Mouse (Mus musculus) ES-E14 (cell line): ENCODE data around the gene Sec61b. TPM values are rescaled to one million over a fixed set of nuclear protein-coding genes. Genes with fewer than 3 reads are reported as not detected.

Source experiments
- DNase-seq: peaks from one replicate; pipeline ENCODE4 v3.0.0-alpha.2; 2013; ENCODE audit warnings: low read depth, low spot score
- H3K27ac ChIP-seq: 2 replicates; pipeline ENCODE4 v1.5.1; 2012; ENCODE audit warnings: low read depth, mild to moderate bottlenecking, low read length, moderate library complexity, mixed read lengths; ENCODE audit not compliant: poor library complexity, insufficient read depth, severe bottlenecking
- H3K36me3 ChIP-seq: 2 replicates; pipeline ENCODE4 v1.6.1; 2012; ENCODE audit warnings: mild to moderate bottlenecking, low read length, moderate library complexity, mixed read lengths; ENCODE audit not compliant: control insufficient read depth, poor library complexity, insufficient read depth, severe bottlenecking
- H3K4me1 ChIP-seq, 2 experiments: fragments of 150-350 bp in 1 of 2; sonication (generic) in 1 of 2; 2 replicates each; pipeline ENCODE4 v1.6.1; 2012; ENCODE audit warnings: low read length in 2 of 2, mild to moderate bottlenecking in 1 of 2, mixed read lengths in 1 of 2; ENCODE audit not compliant: control insufficient read depth in 2 of 2, insufficient read depth in 2 of 2, poor library complexity in 1 of 2
- H3K4me3 ChIP-seq, 2 experiments: fragments of 150-350 bp in 1 of 2; sonication (generic) in 1 of 2; 2 replicates each; pipeline ENCODE4 v1.5.1; 2012; ENCODE audit warnings: low read length in 2 of 2, low read depth in 1 of 2, mild to moderate bottlenecking in 1 of 2, mixed read lengths in 1 of 2; ENCODE audit not compliant: insufficient read depth in 1 of 2, poor library complexity in 1 of 2, severe bottlenecking in 1 of 2
- H3K9ac ChIP-seq: 2 replicates; pipeline ENCODE4 v1.6.1; 2012; ENCODE audit warnings: low read depth, mild to moderate bottlenecking, low read length, mixed read lengths; ENCODE audit not compliant: poor library complexity, insufficient read depth, severe bottlenecking
- H3K9me3 ChIP-seq: fragments of 150-350 bp; sonication (generic); 2 replicates; pipeline ENCODE4 v1.6.1; 2012; ENCODE audit warnings: low read depth, mild to moderate bottlenecking, low read length; ENCODE audit not compliant: control insufficient read depth, insufficient read depth
- CHD2 ChIP-seq: IDR thresholded peaks from 2 replicates; pipeline ENCODE4 v1.6.1; 2014; ENCODE audit warnings: mild to moderate bottlenecking, low read depth, low read length, inconsistent platforms
- HCFC1 ChIP-seq: IDR thresholded peaks from 2 replicates; pipeline ENCODE4 v1.6.1; 2012; ENCODE audit warnings: low read length, inconsistent platforms, borderline replicate concordance; ENCODE audit not compliant: insufficient read depth
- MAFK ChIP-seq: IDR thresholded peaks from 2 replicates; pipeline ENCODE4 v1.6.1; 2014; ENCODE audit warnings: mild to moderate bottlenecking, low read depth, low read length, inconsistent platforms; ENCODE audit not compliant: insufficient read depth
- ZC3H11A ChIP-seq: IDR thresholded peaks from 2 replicates; pipeline ENCODE4 v1.6.1; 2012; ENCODE audit warnings: low read depth, mild to moderate bottlenecking, inconsistent platforms, low read length, borderline replicate concordance
- ZNF384 ChIP-seq: IDR thresholded peaks from 2 replicates; pipeline ENCODE4 v1.6.1; 2012; ENCODE audit warnings: low read depth, low read length, inconsistent platforms
- in situ Hi-C, 2 experiments: fragments of 600-800 bp; cut with MboI; formaldehyde crosslinking; loops; one replicate each; pipeline ENCODE4 v1.15.1; 2025; ENCODE audit warnings: low sequenced_read_pairs in 2 of 2, inconsistent platforms in 1 of 2; ENCODE audit not compliant: unreplicated experiment in 2 of 2
- total RNA-seq: library from RNA; depleted of rRNA; stranded (reverse); fragments of 300-350 nt; gene quantifications from 2 replicates; pipeline ENCODE4 v1.2.3, GENCODE M21; 2012; rRNA removed

The Sec61b gene
- total RNA-seq: 317 and 434 TPM in 2 replicates

DNA sequence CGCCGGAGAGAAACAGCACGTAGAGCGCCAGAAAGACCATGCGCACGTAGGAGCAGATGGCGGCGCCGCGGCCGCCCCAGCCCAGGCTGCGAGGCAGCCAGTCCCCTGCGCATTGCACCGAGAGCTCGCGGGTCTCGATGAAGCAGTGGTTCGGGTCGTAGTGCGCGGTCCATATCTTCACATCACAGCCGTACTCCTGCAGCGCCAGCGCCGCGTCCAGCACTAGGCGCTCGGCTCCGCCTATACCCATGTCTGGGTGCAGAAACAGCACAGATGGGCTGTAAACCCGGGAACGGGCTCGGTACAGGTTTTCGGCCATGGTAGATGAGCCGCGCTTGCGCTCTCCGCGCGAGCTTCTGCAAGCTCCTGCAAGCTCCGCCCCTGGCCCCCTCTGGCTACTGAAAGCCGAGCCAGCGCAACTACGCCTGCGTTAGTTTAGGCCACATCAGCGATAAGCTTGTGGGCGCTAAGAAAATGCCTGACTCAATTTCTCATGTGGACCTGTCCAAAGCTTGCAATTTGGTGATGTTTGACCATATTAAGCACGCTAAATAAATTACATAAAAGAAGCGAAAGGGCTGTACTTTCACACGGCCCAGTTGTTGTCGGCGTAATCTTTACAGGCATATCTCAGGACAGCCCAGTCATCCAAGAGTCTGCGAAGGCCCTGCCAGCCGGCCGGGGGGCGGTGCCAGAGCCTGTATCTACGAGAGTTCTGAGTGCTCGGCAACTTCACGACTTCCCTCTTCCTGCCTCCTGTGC is at the start of gene Sec61b, which contains the start of gene Alg2:
Gene Sec61b (plus strand): TSS at position 691 of the 762 bp plus-strand sequence.
Gene Alg2 (minus strand): TSS at position 366 of the 762 bp plus-strand sequence.
- no peaks in the 10 kb centered on the region for H3K9me3 ChIP-seq
- H3K4me3 ChIP-seq: peak within 1 kb of the TSS; percentile 48 to 95
- TF ChIP-seq MAFK (peak; percentile 97), ZNF384 (no peak), CHD2 (no peak), HCFC1 (peak; percentile 64; the same call in 1 of the 2 replicates), ZC3H11A (no peak)
- peak within 1 kb of the TSS; percentile 96 for H3K9ac ChIP-seq
- peak within 1 kb of the TSS; percentile 64 for H3K27ac ChIP-seq
- in situ Hi-C loops: no loop called here
- H3K4me1 ChIP-seq: peaks cover 0 to 2% of the 10 kb centered on the region in 2 experiments; a peak in 1 of 4 replicates
- H3K36me3 ChIP-seq: peaks cover 29% of the 10 kb centered on the region
- DNase-seq: peak; percentile 96

DNA sequence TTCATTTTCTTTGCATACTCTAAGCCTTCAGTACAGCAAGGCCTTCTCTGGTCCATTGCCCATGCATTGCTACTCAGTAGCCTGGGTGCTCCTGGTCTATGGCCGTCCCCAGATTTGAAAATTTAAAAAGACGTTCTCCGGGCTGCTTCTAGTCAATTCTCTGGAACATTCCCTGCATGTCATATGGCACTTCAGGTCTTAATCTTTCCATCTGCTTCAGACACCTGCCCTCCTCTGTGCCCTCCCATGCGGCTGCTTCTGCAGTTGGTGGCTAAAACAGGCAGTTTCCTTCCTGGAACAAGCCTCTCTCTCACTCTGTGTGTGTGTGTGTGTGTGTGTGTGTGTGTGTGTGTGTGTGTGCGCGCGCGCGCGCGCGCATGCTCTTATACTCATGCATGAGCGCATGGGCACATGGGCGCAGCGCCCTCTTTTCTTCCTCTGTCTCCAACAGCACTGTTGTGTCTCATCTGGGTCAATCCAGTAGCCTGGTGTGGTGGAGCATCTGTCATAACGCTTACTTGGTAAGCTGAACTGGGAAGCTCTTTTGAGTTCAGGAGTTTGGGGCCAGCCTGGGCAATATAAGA is 49.1 kb upstream of the Sec61b start:
- in situ Hi-C loops: no loop called here
- no peak overlapping the region for H3K9ac ChIP-seq
- TF ChIP-seq CHD2 (no peak), ZC3H11A (no peak), HCFC1 (no peak), MAFK (no peak), ZNF384 (no peak)
- H3K4me3 ChIP-seq: no peak overlapping the region
- H3K9me3 ChIP-seq: no peaks in the 10 kb centered on the region
- no peaks in the 10 kb centered on the region for H3K36me3 ChIP-seq
- no peak overlapping the region for H3K27ac ChIP-seq
- DNase-seq: no peak
- H3K4me1 ChIP-seq: 0 out of 4 replicates have a peak, but pooled peaks cover 0 to 1% of the 10 kb centered on the region in 2 experiments

DNA sequence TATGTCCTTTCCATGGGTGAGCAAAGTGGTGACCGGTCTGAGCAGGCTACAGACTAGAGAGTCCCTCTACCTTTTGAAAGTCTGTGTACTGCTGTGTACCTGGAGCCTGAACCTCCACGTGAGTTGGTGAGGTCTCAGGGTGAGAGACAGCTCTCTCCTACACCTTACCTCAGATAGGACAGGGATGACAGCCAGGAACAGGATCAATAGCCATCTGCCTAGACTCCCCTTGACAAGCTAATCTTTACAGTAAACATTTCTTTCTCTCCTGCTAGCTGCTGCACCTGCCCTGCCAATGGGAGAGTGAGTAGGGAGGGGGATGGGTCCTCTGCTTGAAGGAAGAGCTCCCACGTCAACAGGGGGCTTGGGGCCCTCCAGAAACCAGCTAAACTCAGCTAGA is 46.9 kb upstream of the Sec61b start:
- Histone ChIP-seq H3K36me3 (no peaks in the 10 kb centered on the region), H3K4me3 (no peak overlapping the region), H3K27ac (no peak overlapping the region), H3K9ac (no peak overlapping the region), H3K4me1 (no peaks in the 10 kb centered on the region), H3K9me3 (no peaks in the 10 kb centered on the region)
- TF ChIP-seq ZNF384 (no peak), MAFK (no peak), CHD2 (no peak)
- DNase-seq: no peak
- in situ Hi-C loops: no loop called here

DNA sequence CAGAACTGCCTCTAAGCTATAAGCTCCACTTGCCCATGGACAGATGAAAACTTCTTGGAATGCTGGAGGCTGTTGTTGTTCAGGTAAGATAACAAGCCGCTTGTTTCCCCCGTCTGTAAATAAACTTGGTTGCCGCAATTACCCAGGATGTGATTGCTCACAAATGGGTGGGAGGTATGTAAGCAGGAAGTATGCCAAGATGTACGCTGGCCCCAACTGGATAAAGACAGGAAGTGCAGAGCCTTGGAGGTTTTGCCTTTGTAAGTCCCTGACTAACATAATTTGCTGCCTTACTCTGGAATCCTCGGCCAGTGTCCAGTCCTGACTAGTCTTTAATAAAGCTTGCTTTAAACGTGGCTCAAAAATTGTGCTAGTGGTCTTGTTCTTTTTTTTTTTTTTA is 43.9 kb upstream of the Sec61b start:
- H3K9me3 ChIP-seq: no peaks in the 10 kb centered on the region
- H3K9ac ChIP-seq: no peak overlapping the region
- H3K4me1 ChIP-seq: no peaks in the 10 kb centered on the region; a peak in 1 of 4 replicates
- H3K4me3 ChIP-seq: no peak overlapping the region
- in situ Hi-C loops: no loop called here
- DNase-seq: no peak
- no peaks in the 10 kb centered on the region for H3K36me3 ChIP-seq
- no peak for TF ChIP-seq HCFC1
- no peak for TF ChIP-seq ZNF384
- no peak for TF ChIP-seq ZC3H11A
- no peak for TF ChIP-seq CHD2
- no peak for TF ChIP-seq MAFK
- H3K27ac ChIP-seq: no peak overlapping the region
